Mouse (Mus musculus) c-Kit-positive CD71-positive TER-119-negative erythroid progenitor cells, embryonic 14.5 days (primary cell): ENCODE results near the gene Dhx8.
A peak's percentile ranks its signal among the peaks of the same experiment; 100 is the strongest.

Experiments
- DNase-seq: peaks from one replicate; pipeline ENCODE4 v3.0.0-alpha.2; 2013; ENCODE audit warnings: low read depth

Gene Dhx8

GRCm38 (mm10) chr11:101798083-101798482 is 65.4 kb downstream of the Dhx8 start:
- DNase-seq, result no peak

GRCm38 (mm10) chr11:101801386-101801785 is 68.7 kb downstream of the Dhx8 start:
- no peak for DNase-seq

- DNase-seq, result no peak
These were observed 72.5 kb downstream of the Dhx8 start for GRCm38 (mm10) chr11:101805113-101805704.

GRCm38 (mm10) chr11:101806741-101807140 is 74.0 kb downstream of the Dhx8 start:
- no peak for DNase-seq

- no peak for DNase-seq
These were observed 74.5 kb downstream of the Dhx8 start for GRCm38 (mm10) chr11:101807266-101807665.

GRCm38 (mm10) chr11:101809060-101809828 is 76.5 kb downstream of the Dhx8 start:
- no peak for DNase-seq

- peak; percentile 47 for DNase-seq
These were observed 80.5 kb downstream of the Dhx8 start for GRCm38 (mm10) chr11:101813259-101813658.

- DNase-seq, result peak; percentile 54
These were observed 81.8 kb downstream of the Dhx8 start for GRCm38 (mm10) chr11:101814375-101815102.

GRCm38 (mm10) chr11:101815103-101816085 is 82.7 kb downstream of the Dhx8 start:
- DNase-seq, result no peak
